Mouse (Mus musculus) kidney, postnatal 0 days (tissue): ENCODE data around the gene Sult1a1. TPM values are rescaled to one million over a fixed set of nuclear protein-coding genes. Genes with fewer than 3 reads are reported as not detected.
A peak's percentile ranks its signal among the peaks of the same experiment; 100 is the strongest.

ENCODE experiments used
- ATAC-seq: fragments of 200-750 bp; cut with Nextera tagmentation; replicated peaks from 2 replicates; pipeline ENCODE4 v1.8.0; 2017; ENCODE audit warnings: low read depth, moderate number of reproducible peaks, moderate TSS enrichment, moderate library complexity; ENCODE audit not compliant: low FRiP score
- DNase-seq: peaks from one replicate; pipeline ENCODE4 v3.0.0-alpha.2; 2016; ENCODE audit warnings: low spot score
- H3K27ac ChIP-seq: fragments of 300-500 bp; sonication (generic); 2 replicates; pipeline ENCODE4 v1.5.1; 2014; ENCODE audit warnings: mild to moderate bottlenecking
- H3K27me3 ChIP-seq: fragments of 300-500 bp; sonication (generic); 2 replicates; pipeline ENCODE4 v1.6.1; 2014; ENCODE audit warnings: low read length, mixed read lengths; ENCODE audit not compliant: insufficient read depth
- H3K36me3 ChIP-seq: fragments of 300-500 bp; sonication (generic); 2 replicates; pipeline ENCODE4 v1.6.1; 2014; ENCODE audit warnings: low read length, mixed read lengths; ENCODE audit not compliant: insufficient read depth
- H3K4me1 ChIP-seq: fragments of 300-500 bp; sonication (generic); replicated peaks from 2 replicates; pipeline ENCODE4 v1.6.1; 2014; ENCODE audit warnings: antibody characterized with exemption, low read length, mixed read lengths; ENCODE audit not compliant: insufficient read depth
- H3K4me2 ChIP-seq: fragments of 300-500 bp; sonication (generic); 2 replicates; pipeline ENCODE4 v1.6.1; 2014; ENCODE audit warnings: mild to moderate bottlenecking, low read length, moderate library complexity, mixed read lengths
- H3K4me3 ChIP-seq: fragments of 300-500 bp; sonication (generic); replicated peaks from 2 replicates; pipeline ENCODE4 v1.5.1; 2014; ENCODE audit warnings: low read depth, low read length
- H3K9ac ChIP-seq: fragments of 300-500 bp; sonication (generic); 2 replicates; pipeline ENCODE4 v1.6.1; 2014; ENCODE audit warnings: low read depth, low read length
- H3K9me3 ChIP-seq: fragments of 300-500 bp; sonication (generic); replicated peaks from 2 replicates; pipeline ENCODE4 v1.6.1; 2016; ENCODE audit warnings: low read length, inconsistent platforms, mixed read lengths
- CTCF ChIP-seq: IDR thresholded peaks from 2 replicates; pipeline ENCODE4 v1.5.1; 2016; ENCODE audit warnings: antibody characterized with exemption, low read depth, mild to moderate bottlenecking, moderate library complexity
- WGBS: fragments of 180-500 bp; shearing (Covaris S2); extraction: QIAGEN DNeasy Blood & Tissue Kit; methylation state at CpG from one replicate; pipeline ENCODE4 v1.1.7; 2014; 5-methylcytosine and 5-hydroxymethylcytosine counted together
- polyA plus RNA-seq: library from polyadenylated mRNA; unstranded; fragments of >200 nt; fragmentation: Nextera tagmentation; extraction: Ambion mirVana; gene quantifications from 2 replicates; pipeline ENCODE4 v1.2.1, GENCODE M21; 2015

The Sult1a1 gene
- 13.4 and 17.3 TPM in 2 replicates for polyA plus RNA-seq

DNA sequence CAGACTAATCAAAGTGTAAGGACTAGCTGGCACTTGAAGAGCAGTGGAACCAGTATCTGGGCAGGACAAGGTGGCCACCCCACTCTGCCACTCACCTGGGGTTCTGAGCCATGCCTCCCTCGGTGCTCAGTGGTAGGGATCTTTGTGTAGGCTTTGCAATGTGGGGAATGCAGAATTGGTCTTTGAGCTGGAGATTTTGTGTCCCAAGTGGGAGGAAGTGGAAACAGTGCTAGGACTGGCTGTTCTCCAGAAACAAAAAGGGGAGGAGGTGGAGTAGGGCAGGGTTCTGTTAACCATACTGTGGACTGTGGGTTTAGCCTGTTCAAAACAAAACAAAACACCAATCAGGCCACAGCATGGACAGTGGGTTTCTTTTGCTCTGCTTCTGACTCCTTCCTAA lies at the start of gene Sult1a1:
TSS of gene Sult1a1 (minus strand) at position 226 of the 400 bp plus-strand sequence.
- ATAC-seq, result no peak
- 48% methylated on average over 1 of the region's 1 CpGs for WGBS
- no peak within 1 kb of the TSS for H3K9ac ChIP-seq
- H3K4me3 ChIP-seq, result peak within 1 kb of the TSS; percentile 9; the same call in 1 of the 2 replicates
- no peak for TF ChIP-seq CTCF
- H3K9me3 ChIP-seq, result no peaks in the 10 kb centered on the region
- 0 out of 2 replicates have a peak, but pooled peaks cover 3% of the 10 kb centered on the region for H3K4me1 ChIP-seq
- peak within 1 kb of the TSS; percentile 38 for H3K4me2 ChIP-seq
- H3K36me3 ChIP-seq, result peaks cover 10% of the 10 kb centered on the region
- DNase-seq, result peak; percentile 74
- H3K27me3 ChIP-seq, result no peaks in the 10 kb centered on the region
- H3K27ac ChIP-seq, result peak within 1 kb of the TSS; percentile 81

DNA sequence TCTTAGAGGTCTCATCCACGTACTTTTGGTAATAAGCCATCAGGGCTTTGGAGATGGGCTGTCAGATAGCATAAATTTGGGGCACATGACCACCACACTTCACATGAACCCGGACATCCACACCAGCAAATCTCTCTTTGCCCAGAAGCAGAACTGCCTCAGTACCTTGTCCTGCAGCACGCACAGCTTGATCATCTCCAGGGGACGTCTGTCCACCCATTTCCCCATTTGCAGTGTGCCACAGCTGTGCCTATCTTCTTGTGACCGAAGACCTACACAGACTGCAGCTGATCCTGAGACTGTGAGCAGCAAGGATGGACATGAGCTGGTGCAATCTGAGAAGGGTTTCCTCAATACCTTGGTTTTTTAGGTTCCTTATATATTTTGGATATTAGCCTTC lies 49.4 kb upstream of the Sult1a1 start:
- H3K9me3 ChIP-seq, result no peaks in the 10 kb centered on the region
- no peak overlapping the region for H3K27ac ChIP-seq
- H3K36me3 ChIP-seq, result no peaks in the 10 kb centered on the region
- DNase-seq, result no peak
- no peaks in the 10 kb centered on the region for H3K4me1 ChIP-seq
- TF ChIP-seq CTCF, result no peak
- H3K4me2 ChIP-seq, result no peak overlapping the region
- WGBS, result 78% methylated on average over 5 of the region's 5 CpGs
- no peak overlapping the region for H3K9ac ChIP-seq
- no peak overlapping the region for H3K4me3 ChIP-seq
- no peak for ATAC-seq
- H3K27me3 ChIP-seq, result no peaks in the 10 kb centered on the region

DNA sequence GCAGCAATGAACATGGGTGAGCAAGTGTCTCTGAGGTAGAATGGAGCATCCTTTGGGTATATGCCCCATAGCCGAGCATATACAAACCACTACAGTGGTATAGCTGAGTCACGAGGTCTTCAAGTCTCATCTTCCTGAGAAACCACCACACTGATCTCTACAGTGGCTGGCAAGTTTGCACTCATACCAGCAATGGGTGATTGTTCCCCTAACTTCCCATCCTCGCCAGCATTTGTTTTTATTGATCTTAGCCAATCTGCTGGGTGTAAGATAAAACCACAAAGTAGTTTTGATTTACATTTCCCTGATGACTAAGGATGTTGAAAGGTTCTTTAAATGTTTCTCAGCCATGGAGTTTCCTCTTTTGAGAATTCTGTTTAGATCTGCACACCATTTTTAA lies 48.8 kb upstream of the Sult1a1 start:
- Histone ChIP-seq H3K4me1 (no peaks in the 10 kb centered on the region), H3K27ac (no peak overlapping the region), H3K36me3 (no peaks in the 10 kb centered on the region), H3K27me3 (no peaks in the 10 kb centered on the region), H3K4me2 (no peak overlapping the region), H3K9ac (no peak overlapping the region), H3K9me3 (no peaks in the 10 kb centered on the region), H3K4me3 (no peak overlapping the region)
- TF ChIP-seq CTCF, result no peak
- DNase-seq (no peak), ATAC-seq (no peak)
- WGBS, result 80% methylated on average over 3 of the region's 3 CpGs

DNA sequence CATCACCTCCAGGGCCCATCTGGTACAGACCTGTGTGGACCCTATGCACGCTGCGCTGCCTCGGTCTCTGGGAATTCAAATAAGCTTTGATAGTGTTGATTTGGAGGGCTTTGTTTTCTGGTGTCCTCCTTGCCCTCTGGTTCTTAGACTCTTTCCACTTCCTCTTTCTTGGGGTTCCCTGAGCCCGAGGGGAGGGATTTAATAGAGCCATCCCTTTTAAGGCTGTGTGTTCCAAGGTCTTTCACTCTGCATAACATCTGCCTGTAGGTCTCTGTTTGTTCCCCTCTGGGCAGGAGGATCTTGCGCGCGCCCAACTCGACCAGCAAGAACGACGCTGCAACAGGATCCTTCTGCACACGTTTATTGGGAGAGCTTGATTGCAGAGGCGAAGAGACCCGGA lies 45.4 kb upstream of the Sult1a1 start:
- Histone ChIP-seq H3K27ac (no peak overlapping the region), H3K4me2 (no peak overlapping the region), H3K4me3 (no peak overlapping the region), H3K9me3 (no peaks in the 10 kb centered on the region), H3K27me3 (no peaks in the 10 kb centered on the region), H3K36me3 (no peaks in the 10 kb centered on the region), H3K4me1 (no peaks in the 10 kb centered on the region), H3K9ac (no peak overlapping the region)
- ATAC-seq (no peak), DNase-seq (no peak)
- TF ChIP-seq CTCF, result no peak
- WGBS, result 96% methylated on average over 13 of the region's 13 CpGs

DNA sequence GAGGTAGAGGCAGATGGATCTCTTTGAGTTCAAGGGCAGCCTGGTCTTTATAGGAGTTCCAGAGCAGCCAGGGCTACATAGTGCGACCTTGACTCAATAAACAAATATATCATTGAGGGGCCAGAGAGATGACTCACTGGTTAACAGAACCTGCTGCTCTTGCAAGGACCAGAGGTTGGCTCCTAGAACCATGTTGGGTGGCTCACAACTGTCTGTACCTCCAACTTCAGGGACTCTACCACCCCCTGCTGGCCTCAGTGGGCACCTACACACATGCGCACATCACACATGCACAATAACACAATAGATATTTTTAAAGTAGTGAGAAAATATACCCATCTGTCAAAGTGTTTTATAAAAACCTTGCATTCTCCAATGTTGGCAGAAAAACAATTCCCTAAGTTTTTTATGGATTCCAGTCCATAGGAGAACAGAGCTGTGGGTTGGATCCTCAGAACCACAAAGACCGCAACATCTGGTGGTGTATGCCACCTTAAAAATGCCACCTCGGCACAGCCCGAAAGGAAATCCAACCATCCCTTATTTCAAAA lies 42.6 kb upstream of the Sult1a1 start:
- 95% methylated on average over 5 of the region's 5 CpGs for WGBS
- H3K27ac ChIP-seq, result no peak overlapping the region
- no peaks in the 10 kb centered on the region for H3K9me3 ChIP-seq
- no peaks in the 10 kb centered on the region for H3K4me1 ChIP-seq
- H3K36me3 ChIP-seq, result no peaks in the 10 kb centered on the region
- no peak overlapping the region for H3K4me3 ChIP-seq
- no peak overlapping the region for H3K9ac ChIP-seq
- TF ChIP-seq CTCF, result peak; percentile 16; the same call in 1 of the 2 replicates
- no peak overlapping the region for H3K4me2 ChIP-seq
- no peaks in the 10 kb centered on the region for H3K27me3 ChIP-seq
- ATAC-seq (no peak), DNase-seq (no peak)

DNA sequence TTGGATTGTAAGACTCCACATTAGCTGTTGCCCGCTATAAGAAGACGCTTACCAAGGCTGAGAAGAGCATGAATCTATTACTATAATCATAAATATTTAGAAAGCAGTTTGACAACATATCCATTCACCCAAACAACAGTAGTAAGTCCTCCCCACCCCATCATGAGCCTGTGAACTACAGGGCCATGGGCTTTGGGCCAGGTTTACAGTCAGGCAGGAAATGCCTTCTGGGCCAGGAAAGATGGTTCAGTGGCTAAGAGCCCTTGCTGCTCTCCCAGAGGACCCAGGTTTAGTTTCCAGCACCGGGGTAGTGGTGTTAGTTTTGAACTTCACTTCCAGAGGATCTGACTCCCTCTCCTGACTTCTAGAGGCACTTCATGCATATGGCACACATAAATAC lies 41.3 kb upstream of the Sult1a1 start:
- H3K27me3 ChIP-seq, result no peaks in the 10 kb centered on the region
- no peaks in the 10 kb centered on the region for H3K4me1 ChIP-seq
- TF ChIP-seq CTCF, result no peak
- H3K36me3 ChIP-seq, result no peaks in the 10 kb centered on the region
- ATAC-seq (no peak), DNase-seq (no peak)
- no peak overlapping the region for H3K4me3 ChIP-seq
- 82% methylated on average over 3 of the region's 3 CpGs for WGBS
- no peak overlapping the region for H3K9ac ChIP-seq
- no peak overlapping the region for H3K27ac ChIP-seq
- H3K9me3 ChIP-seq, result no peaks in the 10 kb centered on the region
- no peak overlapping the region for H3K4me2 ChIP-seq

DNA sequence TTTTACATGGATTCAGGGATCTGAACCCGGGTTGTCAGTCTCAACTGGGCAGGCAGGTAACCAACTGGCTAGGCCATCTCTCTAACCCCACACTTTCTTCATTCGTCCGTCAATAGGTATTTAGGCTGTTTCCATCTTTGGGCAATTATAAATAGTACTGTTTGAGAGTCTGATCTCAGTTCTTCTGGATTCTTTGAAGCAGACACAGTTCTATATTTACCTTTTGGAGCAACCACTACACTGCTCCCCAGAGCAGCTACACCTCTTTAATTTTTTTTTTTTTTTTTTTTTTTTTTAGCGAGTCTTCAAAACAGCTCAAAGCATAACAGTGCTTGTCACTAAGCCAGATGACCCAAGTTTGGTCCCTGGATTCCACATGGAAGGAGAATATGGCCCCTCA lies 39.4 kb upstream of the Sult1a1 start:
- no peak for DNase-seq
- no peaks in the 10 kb centered on the region for H3K4me1 ChIP-seq
- no peaks in the 10 kb centered on the region for H3K36me3 ChIP-seq
- WGBS, result 77% methylated on average over 4 of the region's 4 CpGs
- TF ChIP-seq CTCF, result no peak
- no peak overlapping the region for H3K4me2 ChIP-seq
- H3K27me3 ChIP-seq, result no peaks in the 10 kb centered on the region
- no peaks in the 10 kb centered on the region for H3K9me3 ChIP-seq
- no peak for ATAC-seq
- H3K27ac ChIP-seq, result no peak overlapping the region
- no peak overlapping the region for H3K4me3 ChIP-seq
- no peak overlapping the region for H3K9ac ChIP-seq
